Comparison of ENCODE assay signal across 16 mouse cellular contexts in genomic region chr8:122760116-122760515, GRCm38 (mm10).
"Had no signal": no experiment of that assay in that cellular context is flagged by ENCODE, and none has a peak within 500 bp of the region (broad histone marks: within the 10 kb centered on the region; RNA-seq: fewer than 3 reads in every experiment).

No protein-coding gene starts in this region.

- H3K27ac ChIP-seq: layer of hippocampus, adult 2 months; limb, embryonic 13.5 days; macrophage; neural tube, embryonic 12.5 days; stomach, embryonic 15.5 days had no signal

- H3K36me3 ChIP-seq: limb, embryonic 13.5 days; neural tube, embryonic 12.5 days; stomach, embryonic 15.5 days had no signal

- H3K4me2 ChIP-seq: limb, embryonic 13.5 days; lung, embryonic 14.5 days; neural tube, embryonic 12.5 days; stomach, embryonic 15.5 days had no signal

- H3K27me3 ChIP-seq: stomach, embryonic 15.5 days had no signal

- DNase-seq: kidney, adult 18-20 months; kidney, postnatal 10 days; kidney, postnatal 4 days; left cerebral cortex, postnatal 4 days; lung, postnatal 10 days; midbrain, embryonic 14.5 days; right cerebral cortex, adult 18-20 months; right cerebral cortex, postnatal 25 days; thymus, postnatal 36 days had no signal

- H3K4me1 ChIP-seq: limb, embryonic 13.5 days; neural tube, embryonic 12.5 days had no signal

- H3K4me3 ChIP-seq: layer of hippocampus, adult 2 months; limb, embryonic 13.5 days; myocyte; neural tube, embryonic 12.5 days; stomach, embryonic 15.5 days had no signal

- H3K9ac ChIP-seq: limb, embryonic 13.5 days; lung, embryonic 14.5 days; neural tube, embryonic 12.5 days; stomach, embryonic 15.5 days had no signal

- H3K9me3 ChIP-seq: limb, embryonic 13.5 days; neural tube, embryonic 12.5 days; stomach, embryonic 15.5 days had no signal
